Mouse (Mus musculus) common myeloid progenitor, adult 5-6 weeks (primary cell): Measurements from ENCODE around the gene Gm21409. TPM values are rescaled to one million over a fixed set of nuclear protein-coding genes. Genes with fewer than 3 reads are reported as not detected.
"Not testable (repeated sequence)": the region's sequence is repeated elsewhere in the genome, so short reads cannot be mapped to it uniquely, and the experiment has no call there.

Source experiments
- ATAC-seq: replicated peaks from 2 replicates; pipeline ENCODE4 v1.8.0; 2016; ENCODE audit warnings: low read depth, mild to moderate bottlenecking, moderate TSS enrichment, inconsistent platforms; ENCODE audit not compliant: poor library complexity, severe bottlenecking
- total RNA-seq: library from RNA; stranded (forward); fragments of 200-1000, 187-1606 nt; gene quantifications from 2 replicates; pipeline ENCODE4 v1.2.3, GENCODE M21; 2017

Gene Gm21409
- total RNA-seq, result not detected in 2 replicates

GRCm38 (mm10) chrY:84746385-84746784 is at the start of gene Gm21409:
TSS of gene Gm21409 (plus strand) at chrY:84746685.
- not testable (repeated sequence) for ATAC-seq

Other genes starting within 250 kb of the Gm21409 start
- gene Gm21394, start 181.8 kb upstream of the Gm21409 start, total RNA-seq, result not detected in 2 replicates